Mouse (Mus musculus): Measurements from ENCODE around the gene Chn2. TPM values are rescaled to one million over a fixed set of nuclear protein-coding genes. Genes with fewer than 3 reads are reported as not detected.
A peak's percentile ranks its signal among the peaks of the same experiment; 100 is the strongest.

The Chn2 gene
- total RNA-seq, 1 experiment from 2014 or later = 15.8 TPM

- ATAC-seq (replicated peaks in 1 of 2; ENCODE audit: insufficient read depth in 1 of 2, low FRiP score in 2 of 2, low TSS enrichment in 1 of 2, low read depth in 1 of 2, poor library complexity in 2 of 2, severe bottlenecking in 2 of 2) = no peak
Observed at GRCm38 (mm10) chr6:54193631-54194305, 154.4 kb downstream of the Chn2 start.

GRCm38 (mm10) chr6:54197821-54198412, 158.6 kb downstream of the Chn2 start:
- no peak for ATAC-seq (replicated peaks in 1 of 2; ENCODE audit: insufficient read depth in 1 of 2, low FRiP score in 2 of 2, low TSS enrichment in 1 of 2, low read depth in 1 of 2, poor library complexity in 2 of 2, severe bottlenecking in 2 of 2)

- ATAC-seq (replicated peaks in 1 of 2; ENCODE audit: insufficient read depth in 1 of 2, low FRiP score in 2 of 2, low TSS enrichment in 1 of 2, low read depth in 1 of 2, poor library complexity in 2 of 2, severe bottlenecking in 2 of 2) = no peak
Observed at GRCm38 (mm10) chr6:54199516-54199915, 160.2 kb downstream of the Chn2 start.

GRCm38 (mm10) chr6:54200031-54200722, 160.8 kb downstream of the Chn2 start:
- no peak for ATAC-seq (replicated peaks in 1 of 2; ENCODE audit: insufficient read depth in 1 of 2, low FRiP score in 2 of 2, low TSS enrichment in 1 of 2, low read depth in 1 of 2, poor library complexity in 2 of 2, severe bottlenecking in 2 of 2)

GRCm38 (mm10) chr6:54202311-54203020, 163.1 kb downstream of the Chn2 start:
- ATAC-seq (replicated peaks in 1 of 2; ENCODE audit: insufficient read depth in 1 of 2, low FRiP score in 2 of 2, low TSS enrichment in 1 of 2, low read depth in 1 of 2, poor library complexity in 2 of 2, severe bottlenecking in 2 of 2) = no peak

- no peak for ATAC-seq (replicated peaks in 1 of 2; ENCODE audit: insufficient read depth in 1 of 2, low FRiP score in 2 of 2, low TSS enrichment in 1 of 2, low read depth in 1 of 2, poor library complexity in 2 of 2, severe bottlenecking in 2 of 2)
Observed at GRCm38 (mm10) chr6:54203316-54203715, 164.0 kb downstream of the Chn2 start.

GRCm38 (mm10) chr6:54203926-54204325, 164.6 kb downstream of the Chn2 start:
- ATAC-seq (replicated peaks in 1 of 2; ENCODE audit: insufficient read depth in 1 of 2, low FRiP score in 2 of 2, low TSS enrichment in 1 of 2, low read depth in 1 of 2, poor library complexity in 2 of 2, severe bottlenecking in 2 of 2) = no peak

GRCm38 (mm10) chr6:54204931-54205330, 165.6 kb downstream of the Chn2 start:
- ATAC-seq (replicated peaks in 1 of 2; ENCODE audit: insufficient read depth in 1 of 2, low FRiP score in 2 of 2, low TSS enrichment in 1 of 2, low read depth in 1 of 2, poor library complexity in 2 of 2, severe bottlenecking in 2 of 2) = peak; percentile 17 to 36; a peak in 1 of 4 replicates

GRCm38 (mm10) chr6:54205471-54205870, 166.1 kb downstream of the Chn2 start:
- no peak for ATAC-seq (replicated peaks in 1 of 2; ENCODE audit: insufficient read depth in 1 of 2, low FRiP score in 2 of 2, low TSS enrichment in 1 of 2, low read depth in 1 of 2, poor library complexity in 2 of 2, severe bottlenecking in 2 of 2)

- no peak for ATAC-seq (replicated peaks in 1 of 2; ENCODE audit: insufficient read depth in 1 of 2, low FRiP score in 2 of 2, low TSS enrichment in 1 of 2, low read depth in 1 of 2, poor library complexity in 2 of 2, severe bottlenecking in 2 of 2)
Observed at GRCm38 (mm10) chr6:54206221-54206738, 166.9 kb downstream of the Chn2 start.

- no peak for ATAC-seq (replicated peaks in 1 of 2; ENCODE audit: insufficient read depth in 1 of 2, low FRiP score in 2 of 2, low TSS enrichment in 1 of 2, low read depth in 1 of 2, poor library complexity in 2 of 2, severe bottlenecking in 2 of 2)
Observed at GRCm38 (mm10) chr6:54208786-54209185, 169.4 kb downstream of the Chn2 start.

GRCm38 (mm10) chr6:54210971-54211370, 171.6 kb downstream of the Chn2 start:
- no peak for ATAC-seq (replicated peaks in 1 of 2; ENCODE audit: insufficient read depth in 1 of 2, low FRiP score in 2 of 2, low TSS enrichment in 1 of 2, low read depth in 1 of 2, poor library complexity in 2 of 2, severe bottlenecking in 2 of 2)

- no peak for ATAC-seq (replicated peaks in 1 of 2; ENCODE audit: insufficient read depth in 1 of 2, low FRiP score in 2 of 2, low TSS enrichment in 1 of 2, low read depth in 1 of 2, poor library complexity in 2 of 2, severe bottlenecking in 2 of 2)
Observed at GRCm38 (mm10) chr6:54211939-54212338, 172.6 kb downstream of the Chn2 start.

GRCm38 (mm10) chr6:54213743-54214142, 174.4 kb downstream of the Chn2 start:
- ATAC-seq (replicated peaks in 1 of 2; ENCODE audit: insufficient read depth in 1 of 2, low FRiP score in 2 of 2, low TSS enrichment in 1 of 2, low read depth in 1 of 2, poor library complexity in 2 of 2, severe bottlenecking in 2 of 2) = no peak

- ATAC-seq (replicated peaks in 1 of 2; ENCODE audit: insufficient read depth in 1 of 2, low FRiP score in 2 of 2, low TSS enrichment in 1 of 2, low read depth in 1 of 2, poor library complexity in 2 of 2, severe bottlenecking in 2 of 2) = no peak
Observed at GRCm38 (mm10) chr6:54215636-54216035, 176.3 kb downstream of the Chn2 start.

- no peak for ATAC-seq (replicated peaks in 1 of 2; ENCODE audit: insufficient read depth in 1 of 2, low FRiP score in 2 of 2, low TSS enrichment in 1 of 2, low read depth in 1 of 2, poor library complexity in 2 of 2, severe bottlenecking in 2 of 2)
Observed at GRCm38 (mm10) chr6:54216512-54216911, 177.2 kb downstream of the Chn2 start.

GRCm38 (mm10) chr6:54220124-54220523, 180.8 kb downstream of the Chn2 start:
- ATAC-seq (replicated peaks in 1 of 2; ENCODE audit: insufficient read depth in 1 of 2, low FRiP score in 2 of 2, low TSS enrichment in 1 of 2, low read depth in 1 of 2, poor library complexity in 2 of 2, severe bottlenecking in 2 of 2) = no peak

- no peak for ATAC-seq (replicated peaks in 1 of 2; ENCODE audit: insufficient read depth in 1 of 2, low FRiP score in 2 of 2, low TSS enrichment in 1 of 2, low read depth in 1 of 2, poor library complexity in 2 of 2, severe bottlenecking in 2 of 2)
Observed at GRCm38 (mm10) chr6:54223529-54223928, 184.2 kb downstream of the Chn2 start.

Measured in hematopoietic stem cell, adult 5-6 weeks (primary cell).